Mouse (Mus musculus) urinary bladder, postnatal 0 days (tissue): Measurements from ENCODE around the gene Olfr1338. TPM values are rescaled to one million over a fixed set of nuclear protein-coding genes. Genes with fewer than 3 reads are reported as not detected.

Source experiments
- polyA plus RNA-seq: library from polyadenylated mRNA; unstranded; fragments of >200 nt; fragmentation: Nextera tagmentation; extraction: Ambion mirVana; gene quantifications from 2 replicates; pipeline ENCODE4 v1.2.1, GENCODE M21; 2015

The Olfr1338 gene
- not detected in 2 replicates for polyA plus RNA-seq

DNA sequence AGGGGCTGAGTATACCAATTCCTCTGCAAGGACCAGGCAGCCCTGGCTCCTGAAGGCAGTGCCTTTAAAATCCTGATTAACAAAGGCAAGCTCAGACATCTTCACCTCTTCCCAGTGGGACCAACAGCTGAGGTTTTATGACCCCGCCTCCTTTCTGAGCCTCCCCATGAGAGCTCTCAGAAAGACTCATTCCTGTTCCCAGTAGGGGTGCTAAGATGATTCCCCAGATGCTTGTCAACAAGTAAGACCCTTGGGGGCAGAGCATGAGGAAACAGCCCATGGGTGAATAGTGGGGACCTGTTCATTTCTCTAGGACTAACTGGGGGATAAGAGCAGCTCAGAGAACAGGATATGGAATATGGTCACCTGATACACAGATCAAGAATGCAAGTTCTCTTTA is at the start of gene Olfr1338:
Gene Olfr1338 (minus strand): TSS at position 101 of the 400 bp plus-strand sequence.

DNA sequence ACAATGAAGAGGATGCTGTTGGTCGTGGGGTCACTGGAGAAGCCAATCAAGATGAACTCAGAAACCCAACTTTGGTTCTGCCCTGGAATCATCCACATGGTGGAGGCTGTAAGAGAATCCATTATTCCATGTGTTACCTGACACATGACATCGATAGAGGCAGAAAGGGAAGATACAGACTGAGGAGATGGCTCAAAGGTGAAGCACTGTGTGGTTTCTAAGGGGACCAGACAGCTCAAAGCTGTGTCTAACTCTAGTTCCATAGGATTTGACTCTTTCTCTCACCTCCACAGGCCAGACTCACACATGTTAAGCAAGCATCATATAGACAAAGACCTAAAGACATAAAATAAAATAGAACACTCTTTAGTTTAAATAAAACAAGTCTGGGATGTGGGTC is 23.9 kb upstream of the Olfr1338 start, which contains the start of gene Olfr1337:
Gene Olfr1337 (minus strand): TSS at position 101 of the 400 bp plus-strand sequence.

GRCm38 (mm10) chr4:118731875-118732274 is 26.7 kb downstream of the Olfr1338 start, which contains the start of gene Olfr1339:
Olfr1339 (plus strand) TSS chr4:118732175.

DNA sequence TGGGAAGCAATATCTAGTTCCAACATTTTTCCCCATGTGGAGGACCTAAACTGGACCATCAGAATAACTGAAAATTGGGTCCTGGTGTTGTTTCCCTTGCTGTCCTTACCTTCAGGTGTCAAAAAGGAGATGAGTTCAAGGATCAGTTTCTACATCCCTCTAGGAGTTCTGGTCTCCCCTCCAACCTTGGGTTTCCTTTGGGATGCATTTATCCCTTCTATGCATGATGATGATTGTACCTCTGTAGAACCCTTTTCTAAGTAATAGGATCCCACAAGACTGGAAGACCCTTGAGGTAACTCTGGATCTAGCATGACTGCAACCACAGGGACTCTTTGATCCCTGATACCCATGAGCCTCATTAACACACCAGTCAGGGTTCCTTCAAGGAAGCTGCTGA is 38.7 kb downstream of the Olfr1338 start, which contains the start of gene Olfr1340:
Gene Olfr1340 (plus strand): TSS at position 301 of the 400 bp plus-strand sequence.

GRCm38 (mm10) chr4:118703223-118703622 is 55.3 kb downstream of the Olfr1338 start, which contains the start of gene Olfr1341:
Olfr1341 (plus strand) TSS chr4:118703523.

Other genes starting within 250 kb of the Olfr1338 start
- gene 2610528J11Rik, start 231.7 kb downstream of the Olfr1338 start, polyA plus RNA-seq, result 11.9 and 12.9 TPM in 2 replicates
- gene Tmem125, start 214.7 kb downstream of the Olfr1338 start, polyA plus RNA-seq, result 16.7 and 17.9 TPM in 2 replicates
- 0.10 TPM in 2 replicates for gene Cfap57, start 138.0 kb downstream of the Olfr1338 start, polyA plus RNA-seq
- 103 and 114 TPM in 2 replicates for gene Ebna1bp2, start 137.9 kb downstream of the Olfr1338 start, polyA plus RNA-seq
- not detected in 2 replicates for gene Olfr62, start 99.8 kb downstream of the Olfr1338 start, polyA plus RNA-seq
- not detected in 2 replicates for gene Olfr1342, start 66.0 kb downstream of the Olfr1338 start, polyA plus RNA-seq
- gene Olfr1341, start 55.2 kb downstream of the Olfr1338 start, polyA plus RNA-seq, result not detected in 2 replicates
- not detected in 2 replicates for gene Olfr1340, start 38.6 kb downstream of the Olfr1338 start, polyA plus RNA-seq
- not detected in 2 replicates for gene Olfr1339, start 26.6 kb downstream of the Olfr1338 start, polyA plus RNA-seq
- gene Olfr1337, start 23.8 kb upstream of the Olfr1338 start, polyA plus RNA-seq, result not detected in 2 replicates
- gene Olfr1335, start 51.2 kb upstream of the Olfr1338 start, polyA plus RNA-seq, result not detected in 2 replicates
- gene Olfr1333, start 77.5 kb upstream of the Olfr1338 start, polyA plus RNA-seq, result not detected in 2 replicates
- gene Olfr1331, start 105.9 kb upstream of the Olfr1338 start, polyA plus RNA-seq, result not detected in 2 replicates
- gene Olfr1330, start 129.9 kb upstream of the Olfr1338 start, polyA plus RNA-seq, result not detected in 2 replicates
- not detected in 2 replicates for gene Olfr1329, start 158.7 kb upstream of the Olfr1338 start, polyA plus RNA-seq
- not detected in 2 replicates for gene Olfr1328, start 179.9 kb upstream of the Olfr1338 start, polyA plus RNA-seq
- not detected in 2 replicates for gene Lao1, start 202.8 kb upstream of the Olfr1338 start, polyA plus RNA-seq